Mouse (Mus musculus): ENCODE data around the gene Dlg2.

Dlg2 gene

DNA sequence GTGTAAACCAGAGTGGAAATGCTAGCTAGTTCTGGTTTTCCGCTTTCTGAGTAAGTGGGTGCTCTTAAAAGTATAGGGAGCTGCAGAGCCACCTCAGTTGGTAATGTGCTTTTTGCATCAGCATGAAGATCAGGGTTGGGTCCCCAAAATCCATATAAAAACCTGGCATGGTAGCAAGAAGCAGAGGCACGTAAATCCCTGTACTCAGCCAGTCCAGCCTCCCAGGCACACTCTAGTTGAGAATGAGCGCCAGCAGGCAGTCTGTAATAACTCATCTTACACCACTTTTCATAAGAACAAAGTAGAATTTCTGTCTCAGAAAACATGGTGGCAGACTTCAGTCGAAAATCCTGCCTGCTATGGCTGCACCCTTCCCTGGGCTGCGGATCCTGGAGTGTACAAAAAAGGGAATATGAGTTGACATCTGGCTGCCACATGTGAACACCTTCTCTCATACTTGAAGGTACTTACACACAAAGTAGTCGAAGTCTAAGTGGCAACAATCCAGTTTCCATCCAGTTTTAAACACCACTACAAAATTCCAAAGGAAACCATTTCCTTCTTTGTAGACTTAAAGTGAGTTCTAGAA is 1915.7 kb downstream of the Dlg2 start:
- DNase-seq (ENCODE audit: low read depth) = no peak

DNA sequence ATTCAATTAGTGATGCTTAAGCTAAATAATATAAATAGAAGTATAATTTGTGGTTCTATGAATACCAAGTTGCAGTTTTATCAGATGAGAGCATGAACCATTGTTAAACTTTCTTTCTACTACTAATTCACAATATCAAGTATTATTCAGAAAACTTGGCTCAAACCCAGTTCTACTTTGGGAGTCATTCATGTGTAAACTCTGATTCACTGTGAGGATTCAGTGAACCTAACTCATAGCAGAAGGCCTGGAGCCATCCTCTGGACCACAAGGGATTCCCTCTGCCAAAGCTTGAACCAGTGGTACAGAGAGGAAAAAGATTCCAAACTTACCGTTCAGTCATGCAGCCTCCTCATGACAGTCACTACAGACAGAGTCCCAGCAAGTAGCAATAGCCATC is 1920.3 kb downstream of the Dlg2 start:
- DNase-seq (ENCODE audit: low read depth) = no peak

- DNase-seq (ENCODE audit: low read depth) = no peak
Observed at GRCm38 (mm10) chr7:92398841-92399240, 1922.4 kb downstream of the Dlg2 start.

DNA sequence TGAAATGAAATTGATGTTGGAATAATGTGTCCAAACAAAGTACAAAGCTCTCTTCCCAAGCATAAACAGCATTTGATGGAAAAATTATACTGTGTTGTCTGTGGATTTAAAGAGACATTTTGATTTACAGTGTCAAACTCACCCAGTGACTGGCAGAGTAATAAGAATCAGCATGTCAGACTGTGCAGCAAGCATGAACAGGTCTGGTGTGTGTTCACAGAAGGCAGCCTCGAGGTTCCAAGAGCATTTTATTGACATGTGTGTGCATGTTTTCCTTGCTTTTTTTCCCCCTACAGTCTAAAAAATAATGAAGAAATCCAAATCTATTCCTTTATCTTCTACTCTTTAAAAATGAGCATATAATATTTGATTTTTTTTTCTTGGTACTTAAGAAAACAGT is 1924.1 kb downstream of the Dlg2 start:
- DNase-seq (ENCODE audit: low read depth) = no peak

- no peak for DNase-seq (ENCODE audit: low read depth)
Observed at GRCm38 (mm10) chr7:92401001-92401688, 1924.7 kb downstream of the Dlg2 start.

DNA sequence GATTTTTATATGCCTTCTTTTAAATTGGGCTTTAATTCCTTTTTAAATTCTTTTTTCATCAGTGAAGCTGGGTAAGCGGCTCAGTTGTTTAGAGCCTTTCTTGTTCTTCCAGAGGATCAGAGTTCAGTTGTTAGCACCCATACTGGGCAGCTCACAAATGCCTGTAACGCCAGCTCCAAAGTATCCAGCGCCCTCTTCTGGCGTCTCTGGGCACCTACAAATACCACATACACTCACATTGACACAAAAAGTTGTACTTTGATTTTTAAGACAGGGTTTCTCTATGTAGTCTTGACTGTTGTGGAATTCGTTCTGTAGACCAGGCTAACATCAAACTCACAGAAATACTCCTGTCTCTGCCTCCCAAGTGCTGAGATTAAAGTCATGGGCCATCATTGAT is 1932.0 kb downstream of the Dlg2 start:
- DNase-seq (ENCODE audit: low read depth) = no peak

- DNase-seq (ENCODE audit: low read depth) = peak; percentile 49
Observed at GRCm38 (mm10) chr7:92420474-92420873, 1944.0 kb downstream of the Dlg2 start.

DNA sequence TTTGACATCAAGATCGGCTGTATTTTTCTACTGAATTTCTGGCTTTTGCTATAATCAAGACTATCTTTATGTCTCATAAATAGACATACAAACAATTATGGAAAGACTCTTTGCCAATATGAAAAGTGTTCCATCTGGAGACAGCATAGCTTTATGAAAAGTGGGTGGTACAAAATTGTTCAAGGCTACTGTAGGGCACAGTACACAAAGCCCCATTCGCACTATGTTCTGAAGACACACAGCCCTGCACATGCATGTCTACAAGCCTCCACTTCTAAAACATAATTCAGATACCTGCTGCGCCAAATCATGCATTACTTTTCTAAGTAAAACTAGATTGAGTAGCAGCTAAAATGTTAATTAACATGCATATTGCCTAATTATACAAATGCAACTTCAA is 1946.5 kb downstream of the Dlg2 start:
- no peak for DNase-seq (ENCODE audit: low read depth)

DNA sequence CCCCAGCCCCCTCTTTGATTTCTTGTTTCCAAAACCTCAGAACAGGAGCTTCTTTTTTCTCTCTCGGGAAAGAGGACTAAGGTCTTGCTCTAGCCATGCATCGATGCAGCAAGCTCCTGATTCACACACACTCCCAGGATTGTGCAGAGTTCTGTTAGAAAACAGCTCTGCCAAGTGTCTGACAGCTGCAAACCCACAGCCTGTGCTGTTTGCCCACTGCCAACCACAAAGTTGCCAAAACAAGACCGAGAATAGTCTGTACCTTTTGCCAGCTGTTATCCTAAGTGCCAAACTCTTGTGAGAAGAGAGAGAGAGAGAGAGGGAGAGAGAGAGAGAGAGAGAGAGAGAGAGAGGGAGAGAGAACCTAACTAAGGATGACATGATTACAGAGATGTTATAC is 1948.2 kb downstream of the Dlg2 start:
- DNase-seq (ENCODE audit: low read depth) = no peak

GRCm38 (mm10) chr7:92427280-92427679 is 1950.8 kb downstream of the Dlg2 start:
- no peak for DNase-seq (ENCODE audit: low read depth)

GRCm38 (mm10) chr7:92428629-92429028 is 1952.2 kb downstream of the Dlg2 start:
- no peak for DNase-seq (ENCODE audit: low read depth)

DNA sequence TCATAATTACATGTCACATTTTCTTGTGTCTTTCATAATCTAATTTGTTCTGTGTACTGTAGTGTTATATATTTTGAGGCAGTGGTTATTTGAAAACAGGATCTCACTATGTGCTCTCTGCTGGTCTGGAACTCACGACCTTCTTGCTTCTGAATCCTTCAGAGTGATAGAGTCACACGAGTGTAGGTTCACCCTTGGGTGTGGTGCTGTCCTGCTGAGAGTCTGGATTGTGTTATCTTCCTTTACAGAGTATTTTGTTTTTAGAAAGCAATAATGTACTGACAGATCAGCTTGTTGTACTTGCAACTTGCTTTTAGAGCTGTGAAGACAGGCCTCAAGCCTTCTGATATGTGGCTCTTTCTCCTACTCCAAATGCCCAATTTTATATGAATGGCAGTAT is 1953.8 kb downstream of the Dlg2 start:
- DNase-seq (ENCODE audit: low read depth) = no peak

GRCm38 (mm10) chr7:92437168-92437567 is 1960.7 kb downstream of the Dlg2 start:
- DNase-seq (ENCODE audit: low read depth) = no peak

DNA sequence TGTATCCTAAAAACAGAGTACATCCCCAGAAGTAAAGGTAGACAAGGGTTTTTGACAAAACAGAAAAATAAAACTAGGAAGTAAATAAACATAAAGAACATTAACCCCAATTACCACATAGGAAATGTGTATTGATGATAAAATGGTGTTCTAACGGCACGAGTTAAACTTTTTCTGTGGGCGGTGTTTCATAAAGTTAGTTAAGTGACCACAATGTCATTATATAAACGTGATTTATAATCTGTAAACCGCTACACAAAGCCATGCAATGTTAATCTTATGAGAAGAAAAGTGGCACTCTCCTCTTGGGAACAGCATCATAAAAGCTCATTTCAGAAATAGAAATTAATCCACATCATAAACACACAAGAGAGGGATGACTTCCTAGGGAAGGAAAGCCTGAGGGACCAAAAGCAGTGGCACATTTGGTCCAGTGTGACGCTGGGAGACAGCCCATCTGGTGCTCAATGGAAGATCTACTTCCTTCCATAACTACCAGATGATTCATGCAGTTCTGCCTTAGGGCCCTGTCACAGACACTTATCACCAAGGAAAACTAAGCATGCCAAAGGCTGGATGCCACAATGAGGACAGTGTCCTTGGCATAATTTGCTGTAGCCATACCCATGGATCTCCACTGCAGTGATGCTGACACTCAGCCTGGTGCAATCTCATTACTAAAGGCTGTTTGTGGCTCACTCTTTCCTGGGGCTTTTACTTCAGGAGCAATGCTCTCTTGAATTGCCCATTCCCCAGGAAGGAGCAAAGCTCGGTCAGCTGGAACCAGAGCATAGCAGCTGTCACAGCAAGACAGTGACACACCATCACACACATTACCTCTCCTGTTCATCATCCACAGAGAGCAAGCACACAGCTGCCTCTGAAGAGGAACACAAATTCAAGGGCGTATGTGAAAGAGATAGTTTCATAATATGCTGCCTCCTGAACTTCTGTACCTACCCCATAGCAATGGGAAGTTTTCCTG is 1963.3 kb downstream of the Dlg2 start:
- DNase-seq (ENCODE audit: low read depth) = no peak

GRCm38 (mm10) chr7:92441611-92442010 is 1965.1 kb downstream of the Dlg2 start:
- no peak for DNase-seq (ENCODE audit: low read depth)

DNA sequence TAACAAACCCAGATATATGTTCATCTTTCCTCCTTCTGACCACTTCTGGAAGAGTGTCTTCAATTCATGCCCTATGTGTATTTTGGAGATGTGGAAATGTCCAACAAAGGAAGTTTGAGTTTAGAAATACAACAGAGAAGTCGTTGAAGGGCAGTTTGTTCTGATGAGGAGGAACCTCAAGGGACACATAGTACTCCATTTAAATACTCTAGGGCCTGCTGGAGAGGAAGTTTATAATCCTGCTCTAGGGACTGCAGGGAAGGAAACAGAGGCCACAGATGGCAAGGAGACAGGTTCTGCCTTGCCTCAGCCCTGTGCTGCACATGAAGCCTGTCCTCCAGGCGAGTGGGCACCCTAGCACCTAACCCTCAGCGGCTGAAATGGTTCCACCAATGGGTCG is 1965.6 kb downstream of the Dlg2 start:
- DNase-seq (ENCODE audit: low read depth) = no peak

- no peak for DNase-seq (ENCODE audit: low read depth)
Observed at GRCm38 (mm10) chr7:92447938-92448337, 1971.5 kb downstream of the Dlg2 start.

- DNase-seq (ENCODE audit: low read depth) = no peak
Observed at GRCm38 (mm10) chr7:92448782-92449575, 1972.5 kb downstream of the Dlg2 start.

DNA sequence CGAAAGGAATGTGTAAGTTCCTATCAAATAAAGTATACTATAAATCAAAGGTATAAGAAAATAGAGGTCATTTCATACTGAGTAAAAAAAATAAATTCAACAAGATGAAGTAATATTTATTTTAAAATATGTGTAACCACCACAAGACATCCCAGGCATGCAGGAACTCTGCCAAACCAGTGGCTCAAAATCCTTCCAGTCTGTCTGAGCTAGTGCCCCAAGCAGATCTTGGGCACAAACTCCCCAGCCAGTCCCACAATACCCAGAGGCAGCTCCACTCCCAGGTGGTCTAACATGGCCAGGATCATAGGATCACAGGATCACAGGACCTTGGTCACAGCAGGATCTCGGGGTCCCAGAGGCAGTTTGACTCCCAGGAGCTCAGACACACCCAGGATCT is 1977.7 kb downstream of the Dlg2 start:
- DNase-seq (ENCODE audit: low read depth) = no peak

GRCm38 (mm10) chr7:92455927-92456326 is 1979.5 kb downstream of the Dlg2 start:
- no peak for DNase-seq (ENCODE audit: low read depth)

DNA sequence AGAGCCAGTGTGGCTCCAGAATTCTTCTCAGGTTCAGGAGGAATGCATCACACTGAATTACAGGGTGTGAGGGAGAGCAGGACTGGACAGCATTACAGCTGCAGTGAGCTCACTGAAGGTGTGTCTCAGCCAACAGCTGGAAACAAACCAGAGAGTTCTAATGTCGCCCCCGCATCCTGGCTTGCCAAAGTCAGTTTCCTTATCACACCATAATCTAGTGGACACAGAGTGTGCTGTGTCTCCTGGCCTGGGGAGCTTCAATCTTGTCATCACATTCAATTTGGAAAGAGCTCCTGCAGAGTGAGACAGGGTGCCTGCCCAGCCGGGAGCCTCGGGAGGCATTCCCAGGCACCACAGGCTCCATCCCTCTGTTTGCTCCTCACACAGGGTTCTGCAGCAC is 1981.3 kb downstream of the Dlg2 start:
- DNase-seq (ENCODE audit: low read depth) = no peak

- DNase-seq (ENCODE audit: low read depth) = no peak
Observed at GRCm38 (mm10) chr7:92458308-92458707, 1981.8 kb downstream of the Dlg2 start.
